Mouse (Mus musculus): ENCODE data around the gene 2300009A05Rik. TPM values are rescaled to one million over a fixed set of nuclear protein-coding genes. Genes with fewer than 3 reads are reported as not detected.

2300009A05Rik gene
- total RNA-seq (2017) = 4.2 and 12.6 TPM in 2 replicates

GRCm38 (mm10) chr9:63398611-63399462 is at the start of gene 2300009A05Rik:
Gene 2300009A05Rik, minus strand, starts transcription at chr9:63399246.
- peak; percentile 91 to 94 for ATAC-seq (replicated peaks in 1 of 2; ENCODE audit: insufficient read depth in 1 of 2, low FRiP score in 2 of 2, low TSS enrichment in 1 of 2, low read depth in 1 of 2, poor library complexity in 2 of 2, severe bottlenecking in 2 of 2)

- no peak for ATAC-seq (replicated peaks in 1 of 2; ENCODE audit: insufficient read depth in 1 of 2, low FRiP score in 2 of 2, low TSS enrichment in 1 of 2, low read depth in 1 of 2, poor library complexity in 2 of 2, severe bottlenecking in 2 of 2)
These were observed 44.6 kb upstream of the 2300009A05Rik start for GRCm38 (mm10) chr9:63443695-63444094.

GRCm38 (mm10) chr9:63430652-63431051 is 31.6 kb upstream of the 2300009A05Rik start:
- no peak for ATAC-seq (replicated peaks in 1 of 2; ENCODE audit: insufficient read depth in 1 of 2, low FRiP score in 2 of 2, low TSS enrichment in 1 of 2, low read depth in 1 of 2, poor library complexity in 2 of 2, severe bottlenecking in 2 of 2)

GRCm38 (mm10) chr9:63421096-63421736 is 22.2 kb upstream of the 2300009A05Rik start:
- no peak for ATAC-seq (replicated peaks in 1 of 2; ENCODE audit: insufficient read depth in 1 of 2, low FRiP score in 2 of 2, low TSS enrichment in 1 of 2, low read depth in 1 of 2, poor library complexity in 2 of 2, severe bottlenecking in 2 of 2)

- no peak for ATAC-seq (replicated peaks in 1 of 2; ENCODE audit: insufficient read depth in 1 of 2, low FRiP score in 2 of 2, low TSS enrichment in 1 of 2, low read depth in 1 of 2, poor library complexity in 2 of 2, severe bottlenecking in 2 of 2)
These were observed 21.4 kb upstream of the 2300009A05Rik start for GRCm38 (mm10) chr9:63420396-63420795.

GRCm38 (mm10) chr9:63400176-63400575 is 1.1 kb upstream of the 2300009A05Rik start:
- no peak for ATAC-seq (replicated peaks in 1 of 2; ENCODE audit: insufficient read depth in 1 of 2, low FRiP score in 2 of 2, low TSS enrichment in 1 of 2, low read depth in 1 of 2, poor library complexity in 2 of 2, severe bottlenecking in 2 of 2)

GRCm38 (mm10) chr9:63399463-63399815 is 393 bp upstream of the 2300009A05Rik start:
- ATAC-seq (replicated peaks in 1 of 2; ENCODE audit: insufficient read depth in 1 of 2, low FRiP score in 2 of 2, low TSS enrichment in 1 of 2, low read depth in 1 of 2, poor library complexity in 2 of 2, severe bottlenecking in 2 of 2) = peak in 1 of 2 experiments; percentile 35; a peak in 2 of 4 replicates

GRCm38 (mm10) chr9:63395612-63396011 is 3.4 kb downstream of the 2300009A05Rik start:
- ATAC-seq (replicated peaks in 1 of 2; ENCODE audit: insufficient read depth in 1 of 2, low FRiP score in 2 of 2, low TSS enrichment in 1 of 2, low read depth in 1 of 2, poor library complexity in 2 of 2, severe bottlenecking in 2 of 2) = no peak

- ATAC-seq (replicated peaks in 1 of 2; ENCODE audit: insufficient read depth in 1 of 2, low FRiP score in 2 of 2, low TSS enrichment in 1 of 2, low read depth in 1 of 2, poor library complexity in 2 of 2, severe bottlenecking in 2 of 2) = no peak
These were observed 7.7 kb downstream of the 2300009A05Rik start for GRCm38 (mm10) chr9:63391307-63391706.

GRCm38 (mm10) chr9:63382761-63383160 is 16.3 kb downstream of the 2300009A05Rik start:
- ATAC-seq (replicated peaks in 1 of 2; ENCODE audit: insufficient read depth in 1 of 2, low FRiP score in 2 of 2, low TSS enrichment in 1 of 2, low read depth in 1 of 2, poor library complexity in 2 of 2, severe bottlenecking in 2 of 2) = no peak

- ATAC-seq (replicated peaks in 1 of 2; ENCODE audit: insufficient read depth in 1 of 2, low FRiP score in 2 of 2, low TSS enrichment in 1 of 2, low read depth in 1 of 2, poor library complexity in 2 of 2, severe bottlenecking in 2 of 2) = no peak
These were observed 18.7 kb downstream of the 2300009A05Rik start for GRCm38 (mm10) chr9:63380326-63380725.

- no peak for ATAC-seq (replicated peaks in 1 of 2; ENCODE audit: insufficient read depth in 1 of 2, low FRiP score in 2 of 2, low TSS enrichment in 1 of 2, low read depth in 1 of 2, poor library complexity in 2 of 2, severe bottlenecking in 2 of 2)
These were observed 20.9 kb downstream of the 2300009A05Rik start for GRCm38 (mm10) chr9:63378174-63378573.

- peak; percentile 92 to 96 for ATAC-seq (replicated peaks in 1 of 2; ENCODE audit: insufficient read depth in 1 of 2, low FRiP score in 2 of 2, low TSS enrichment in 1 of 2, low read depth in 1 of 2, poor library complexity in 2 of 2, severe bottlenecking in 2 of 2)
These were observed 21.5 kb downstream of the 2300009A05Rik start, which contains the start of gene Map2k5 for GRCm38 (mm10) chr9:63377270-63378142. Gene Map2k5, minus strand, starts transcription at chr9:63377902.

- ATAC-seq (replicated peaks in 1 of 2; ENCODE audit: insufficient read depth in 1 of 2, low FRiP score in 2 of 2, low TSS enrichment in 1 of 2, low read depth in 1 of 2, poor library complexity in 2 of 2, severe bottlenecking in 2 of 2) = no peak
These were observed 25.7 kb downstream of the 2300009A05Rik start for GRCm38 (mm10) chr9:63373315-63373714.

GRCm38 (mm10) chr9:63372541-63372940 is 26.5 kb downstream of the 2300009A05Rik start:
- ATAC-seq (replicated peaks in 1 of 2; ENCODE audit: insufficient read depth in 1 of 2, low FRiP score in 2 of 2, low TSS enrichment in 1 of 2, low read depth in 1 of 2, poor library complexity in 2 of 2, severe bottlenecking in 2 of 2) = no peak

- ATAC-seq (replicated peaks in 1 of 2; ENCODE audit: insufficient read depth in 1 of 2, low FRiP score in 2 of 2, low TSS enrichment in 1 of 2, low read depth in 1 of 2, poor library complexity in 2 of 2, severe bottlenecking in 2 of 2) = no peak
These were observed 38.6 kb downstream of the 2300009A05Rik start for GRCm38 (mm10) chr9:63360410-63360809.

- ATAC-seq (replicated peaks in 1 of 2; ENCODE audit: insufficient read depth in 1 of 2, low FRiP score in 2 of 2, low TSS enrichment in 1 of 2, low read depth in 1 of 2, poor library complexity in 2 of 2, severe bottlenecking in 2 of 2) = no peak
These were observed 40.0 kb downstream of the 2300009A05Rik start for GRCm38 (mm10) chr9:63359016-63359415.

- no peak for ATAC-seq (replicated peaks in 1 of 2; ENCODE audit: insufficient read depth in 1 of 2, low FRiP score in 2 of 2, low TSS enrichment in 1 of 2, low read depth in 1 of 2, poor library complexity in 2 of 2, severe bottlenecking in 2 of 2)
These were observed 42.3 kb downstream of the 2300009A05Rik start for GRCm38 (mm10) chr9:63356721-63357120.
